In the genomic region with DNA sequence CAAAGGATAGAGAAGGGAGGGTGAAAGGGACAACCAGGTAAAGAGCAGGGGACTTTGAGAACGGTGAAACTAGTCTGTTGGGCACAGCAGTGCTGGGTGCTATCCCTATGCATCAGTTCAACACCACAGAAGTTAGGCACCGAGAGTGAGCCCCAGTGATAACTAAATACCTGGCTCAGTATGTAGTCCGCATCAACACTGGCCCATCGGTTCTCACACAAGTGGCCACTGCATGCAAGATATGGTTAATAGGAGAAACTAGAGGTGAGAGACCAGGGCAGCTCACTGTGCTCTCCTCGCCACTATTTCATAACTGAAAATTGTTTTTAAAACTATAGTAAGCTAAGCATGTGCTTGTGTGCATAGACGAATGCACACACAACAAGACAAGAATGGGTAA, we compare ENCODE assay signal across 19 mouse cellular contexts.
DNase-seq lines count a peak whose midpoint lies in the region; ATAC-seq lines count a peak whose summit lies in the region.
"Had no signal": no experiment of that assay in that cellular context is flagged by ENCODE, and none has a peak within 500 bp of the region (broad histone marks: within the 10 kb centered on the region; RNA-seq: fewer than 3 reads in every experiment).

No protein-coding gene starts in this region.

- H3K9ac ChIP-seq in midbrain, embryonic 11.5 days (ENCODE audit: low read length): no peak overlapping the region
- H3K9ac ChIP-seq in midbrain, embryonic 16.5 days (ENCODE audit: low read depth, low read length): no peak overlapping the region

- no peak overlapping the region for H3K4me3 ChIP-seq in heart, embryonic 10.5 days
- no peak overlapping the region for H3K4me3 ChIP-seq in midbrain, embryonic 11.5 days (ENCODE audit: low read depth, low read length)
- no peak overlapping the region for H3K4me3 ChIP-seq in midbrain, embryonic 16.5 days (ENCODE audit: low read depth, low read length)

- peak; percentile 72 for DNase-seq in heart, adult 11 months
- DNase-seq in heart, embryonic 10.5 days (ENCODE audit: low spot score): no peak
- peak; percentile 51 for DNase-seq in midbrain, embryonic 11.5 days (ENCODE audit: low spot score, missing footprints)
- DNase-seq: adrenal gland, adult 2 months; adrenal gland, adult 8-10 months; adrenal gland, postnatal 10 days; adrenal gland, postnatal 14 days; adrenal gland, postnatal 25 days; adrenal gland, postnatal 36 days; B cell, adult 2 months; cerebellum, adult 11 months; cerebellum, adult 11-12 months; cerebellum, adult 18-20 months had no signal

- H3K27me3 ChIP-seq in heart, embryonic 10.5 days (ENCODE audit: insufficient read depth, poor library complexity, severe bottlenecking): no peaks in the 10 kb centered on the region
- no peaks in the 10 kb centered on the region for H3K27me3 ChIP-seq in midbrain, embryonic 11.5 days (ENCODE audit: control insufficient read depth, insufficient read depth, low read length)
- no peaks in the 10 kb centered on the region for H3K27me3 ChIP-seq in midbrain, embryonic 16.5 days (ENCODE audit: control insufficient read depth, insufficient read depth, low read depth, low read length)
- H3K27me3 ChIP-seq: CH12.LX, Patski had no signal

- ATAC-seq in midbrain, embryonic 11.5 days (ENCODE audit: low FRiP score): no peak
- no peak for ATAC-seq in midbrain, embryonic 16.5 days
- ATAC-seq: activated CD4-positive, CD25-positive, alpha-beta regulatory T cell, adult 4 months; CD4-positive, CD25-positive, alpha-beta regulatory T cell, adult 4 months; Patski had no signal

- no peaks in the 10 kb centered on the region for H3K36me3 ChIP-seq in heart, embryonic 10.5 days
- H3K36me3 ChIP-seq in midbrain, embryonic 11.5 days (ENCODE audit: control insufficient read depth, insufficient read depth, low read length): no peaks in the 10 kb centered on the region
- no peaks in the 10 kb centered on the region for H3K36me3 ChIP-seq in midbrain, embryonic 16.5 days (ENCODE audit: control insufficient read depth, insufficient read depth, low read length)
- H3K36me3 ChIP-seq: G1E had no signal

- no peak overlapping the region for H3K27ac ChIP-seq in heart, embryonic 10.5 days
- no peak overlapping the region for H3K27ac ChIP-seq in midbrain, embryonic 11.5 days (ENCODE audit: low read depth, low read length)
- no peak overlapping the region for H3K27ac ChIP-seq in midbrain, embryonic 16.5 days (ENCODE audit: low read length)

- no peaks in the 10 kb centered on the region for H3K4me1 ChIP-seq in heart, embryonic 10.5 days
- H3K4me1 ChIP-seq in midbrain, embryonic 11.5 days (ENCODE audit: control insufficient read depth, insufficient read depth, low read length): no peaks in the 10 kb centered on the region
- 0 out of 2 replicates have a peak, but pooled peaks cover 3% of the 10 kb centered on the region for H3K4me1 ChIP-seq in midbrain, embryonic 16.5 days (ENCODE audit: control insufficient read depth, insufficient read depth, low read length)

- H3K9me3 ChIP-seq in heart, embryonic 10.5 days: no peaks in the 10 kb centered on the region
- H3K9me3 ChIP-seq in midbrain, embryonic 11.5 days (ENCODE audit: control insufficient read depth, low read length): no peaks in the 10 kb centered on the region
- no peaks in the 10 kb centered on the region for H3K9me3 ChIP-seq in midbrain, embryonic 16.5 days (replicated peaks; ENCODE audit: control insufficient read depth, low read length, poor library complexity, severe bottlenecking)
- H3K9me3 ChIP-seq: G1E had no signal

- H3K4me2 ChIP-seq in midbrain, embryonic 11.5 days: no peak overlapping the region
- H3K4me2 ChIP-seq in midbrain, embryonic 16.5 days (ENCODE audit: low read length): no peak overlapping the region

- 82% methylated on average over 6 of the region's 6 CpGs for WGBS in heart, embryonic 10.5 days
- WGBS in midbrain, embryonic 11.5 days: 90% methylated on average over 6 of the region's 6 CpGs
- 94% methylated on average over 6 of the region's 6 CpGs for WGBS in midbrain, embryonic 16.5 days
